Mouse (Mus musculus): ENCODE measurements at regions not wholly inside any gene's neighbourhood (a gene's known extent, or its start where the extent isn't known, plus 50 kb on each side); places are given as distances from the start of the nearest gene placed in this dataset.

GRCm38 (mm10) chr2:173843671-173844070, 106.4 kb downstream of the Vapb start:
- DNase-seq (ENCODE audit: low read depth) = no peak

- DNase-seq (ENCODE audit: low read depth) = no peak
These were observed 107.2 kb downstream of the Vapb start for GRCm38 (mm10) chr2:173844524-173844923.

GRCm38 (mm10) chr2:173845155-173846029, 108.1 kb downstream of the Vapb start:
- DNase-seq (ENCODE audit: low read depth) = no peak

GRCm38 (mm10) chr2:173851054-173851453, 113.7 kb downstream of the Vapb start:
- DNase-seq (ENCODE audit: low read depth) = no peak

GRCm38 (mm10) chr2:173854172-173854723, 116.9 kb downstream of the Vapb start:
- DNase-seq (ENCODE audit: low read depth) = peak; percentile 6

- peak; percentile 57 for DNase-seq (ENCODE audit: low read depth)
These were observed 117.5 kb downstream of the Vapb start for GRCm38 (mm10) chr2:173854846-173855245.

- DNase-seq (ENCODE audit: low read depth) = peak; percentile 15
These were observed 118.0 kb downstream of the Vapb start for GRCm38 (mm10) chr2:173855296-173855695.

GRCm38 (mm10) chr2:173857006-173857405, 119.7 kb downstream of the Vapb start:
- DNase-seq (ENCODE audit: low read depth) = no peak

- no peak for DNase-seq (ENCODE audit: low read depth)
These were observed 135.7 kb downstream of the Vapb start for GRCm38 (mm10) chr2:173873048-173873447.

All from naive thymus-derived CD4-positive, alpha-beta T cell, adult 2 months (primary cell).